Mouse (Mus musculus) CH12F3 (cell line): Measurements from ENCODE around the gene Ccl25.

ENCODE experiments used
- in situ Hi-C: fragments of 300-500 bp; cut with MboI; formaldehyde crosslinking; loops from 2 replicates; pipeline ENCODE4 v1.14.3; 2020; ENCODE audit warnings: low sequenced_read_pairs

Ccl25 gene

DNA sequence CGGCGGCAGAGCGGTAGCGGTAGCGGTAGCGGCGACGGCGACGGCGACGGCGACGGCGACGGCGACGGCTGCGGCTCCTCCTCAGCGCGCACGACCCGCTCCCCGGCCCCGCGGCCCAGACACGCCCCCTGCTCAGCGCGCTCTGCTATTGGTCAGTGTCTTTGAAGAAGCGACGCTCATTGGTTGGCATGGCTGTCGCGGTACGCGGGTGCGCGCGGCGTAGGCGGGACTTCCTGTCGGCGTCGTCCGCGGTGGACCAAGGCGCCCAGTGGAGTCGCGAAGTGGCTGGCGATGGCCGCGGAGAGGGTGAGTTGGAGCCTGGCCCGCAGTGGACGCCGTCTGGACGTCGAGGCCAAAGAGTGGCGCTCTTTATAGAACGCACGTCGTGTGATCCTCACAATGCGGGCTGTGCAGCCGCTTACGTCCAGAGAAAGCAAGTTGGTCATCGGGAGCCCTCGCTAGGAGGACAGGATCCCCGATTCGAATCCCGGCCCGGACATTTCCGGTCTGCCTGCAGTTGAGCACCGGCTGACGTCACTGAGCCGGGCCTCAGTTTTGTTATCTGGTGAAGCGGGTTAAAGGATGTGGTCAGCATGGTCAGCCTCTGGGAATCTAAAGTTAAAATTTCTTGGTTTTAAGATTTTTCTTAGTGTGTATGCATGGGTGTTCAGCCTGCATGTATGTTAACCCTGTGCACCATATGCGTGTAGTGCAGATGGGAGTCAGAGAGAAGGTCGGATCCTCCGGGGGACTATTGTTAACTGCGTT lies at the start of gene Ccl25, which contains the start of gene Elavl1:
Gene Ccl25 (plus strand): TSS at position 228 of the 768 bp plus-strand sequence.
Gene Elavl1 (minus strand): TSS at position 431 of the 768 bp plus-strand sequence.
- in situ Hi-C loops, result no loop called here

DNA sequence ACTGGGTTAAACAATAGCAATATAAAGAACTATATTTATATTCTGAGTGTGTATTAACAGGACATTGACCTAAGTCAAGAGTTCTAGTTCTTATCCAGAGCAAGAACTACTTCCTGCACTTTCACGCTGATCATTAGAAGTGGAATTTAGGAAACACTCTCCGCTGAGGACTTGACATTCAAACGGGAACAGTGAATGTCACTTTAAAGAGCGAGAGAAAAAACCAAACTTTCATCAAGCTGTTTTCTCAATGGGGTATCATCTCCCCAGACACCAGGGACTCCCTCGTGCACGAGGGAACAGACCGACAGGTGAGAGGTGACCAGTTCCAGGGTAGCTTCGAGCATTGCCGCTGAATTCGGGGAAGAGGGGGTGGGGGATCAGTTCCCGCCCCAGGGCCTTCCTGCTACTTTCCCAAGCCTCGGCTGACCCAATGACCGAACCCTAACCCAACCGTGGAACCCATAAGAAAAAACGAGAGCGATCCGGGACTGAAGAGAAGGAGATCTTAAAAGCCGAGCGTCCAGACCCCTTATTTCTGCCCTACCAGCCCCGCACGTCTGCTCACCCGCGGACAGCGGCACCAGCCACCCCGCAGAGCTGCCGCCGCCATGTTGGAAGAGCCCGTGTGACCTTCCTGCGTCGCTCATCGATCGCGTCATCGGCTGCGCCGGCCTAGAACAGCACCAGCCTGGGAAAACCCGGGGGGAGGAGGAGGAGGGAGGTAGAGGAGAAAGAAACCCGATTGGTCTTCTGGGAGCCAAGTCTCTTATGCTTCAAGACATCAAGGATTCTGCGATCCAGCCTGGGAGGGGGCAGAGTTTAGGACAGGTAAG lies 49.5 kb upstream of the Ccl25 start, which contains the start of gene Timm44:
Gene Timm44 (minus strand): TSS at position 639 of the 836 bp plus-strand sequence.
- in situ Hi-C loops, result no loop called here

DNA sequence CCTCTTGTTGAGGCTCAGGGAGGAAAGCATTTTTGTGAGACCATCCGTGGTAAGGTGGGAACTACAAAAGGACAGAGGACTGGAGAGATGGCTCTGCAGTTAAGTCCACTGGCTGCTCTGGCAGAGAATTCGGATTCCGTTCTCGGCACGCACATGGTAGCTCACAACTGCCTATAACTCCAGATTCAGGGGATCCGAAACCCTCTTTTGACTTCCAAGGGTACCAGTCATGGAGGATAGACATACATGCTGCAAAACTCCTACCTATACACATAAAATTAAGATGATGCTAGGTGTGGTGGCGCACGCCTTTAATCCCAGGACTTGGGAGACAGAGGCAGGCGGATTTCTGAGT lies 48.9 kb upstream of the Ccl25 start:
- in situ Hi-C loops, result no loop called here

DNA sequence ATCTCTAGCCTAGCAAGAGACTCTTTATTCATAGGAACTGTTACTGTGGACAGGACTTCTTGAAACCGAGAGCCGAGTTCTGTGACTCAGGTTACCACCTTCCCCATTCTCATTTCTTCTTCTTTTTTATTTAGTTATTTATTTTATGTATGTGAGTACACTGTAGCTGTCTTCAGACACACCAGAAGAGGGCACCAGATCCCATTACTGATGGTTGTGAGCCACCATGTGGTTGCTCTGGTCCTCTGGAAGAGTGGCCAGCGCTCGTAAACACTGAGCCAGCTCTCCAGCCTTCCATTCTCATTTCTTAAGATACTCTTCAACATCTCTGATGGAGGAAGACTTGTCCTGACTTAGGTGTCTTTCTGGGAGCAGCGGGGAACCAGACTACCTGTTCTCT lies 32.3 kb upstream of the Ccl25 start:
- in situ Hi-C loops, result no loop called here

DNA sequence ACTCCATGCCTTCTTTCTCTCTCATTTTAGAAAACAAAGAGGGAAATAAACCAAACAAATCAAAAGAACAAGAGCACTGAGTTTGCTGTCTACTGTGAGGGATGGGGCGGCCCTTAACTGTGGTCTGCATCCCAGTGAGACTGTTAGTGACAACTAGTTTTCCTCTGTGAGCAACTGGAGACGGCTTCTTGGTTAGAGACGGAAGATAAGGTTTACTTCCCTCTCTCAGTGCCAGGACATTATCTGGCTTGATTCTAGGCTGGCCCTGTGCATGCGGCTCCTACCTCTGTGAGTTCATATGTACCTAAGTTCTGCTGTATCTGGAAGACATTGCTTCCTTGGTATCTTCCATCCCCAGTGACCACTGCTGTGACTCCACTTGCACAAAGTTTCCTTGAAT lies 27.2 kb upstream of the Ccl25 start:
- in situ Hi-C loops, result no loop called here

DNA sequence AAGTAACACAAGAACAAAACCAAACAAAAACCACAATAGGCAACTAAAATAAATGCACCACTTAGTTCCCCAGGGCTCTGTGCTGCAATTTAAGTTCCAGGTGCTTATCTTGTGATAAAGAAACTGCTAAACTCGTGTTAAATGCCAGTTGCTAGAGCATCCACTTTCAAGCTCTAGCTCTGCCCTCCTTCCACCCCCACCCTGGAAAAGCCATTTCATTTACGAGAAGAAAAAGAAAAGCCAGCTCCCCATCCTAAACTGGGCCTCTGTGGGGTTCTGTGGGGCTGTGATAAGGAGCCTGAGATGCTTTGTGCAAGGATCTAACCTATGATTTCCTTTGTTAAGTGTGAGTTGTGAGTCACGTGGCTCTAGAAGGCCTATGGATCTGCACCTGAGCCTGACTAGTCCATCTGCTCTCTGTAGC lies 20.9 kb upstream of the Ccl25 start:
- in situ Hi-C loops, result no loop called here

DNA sequence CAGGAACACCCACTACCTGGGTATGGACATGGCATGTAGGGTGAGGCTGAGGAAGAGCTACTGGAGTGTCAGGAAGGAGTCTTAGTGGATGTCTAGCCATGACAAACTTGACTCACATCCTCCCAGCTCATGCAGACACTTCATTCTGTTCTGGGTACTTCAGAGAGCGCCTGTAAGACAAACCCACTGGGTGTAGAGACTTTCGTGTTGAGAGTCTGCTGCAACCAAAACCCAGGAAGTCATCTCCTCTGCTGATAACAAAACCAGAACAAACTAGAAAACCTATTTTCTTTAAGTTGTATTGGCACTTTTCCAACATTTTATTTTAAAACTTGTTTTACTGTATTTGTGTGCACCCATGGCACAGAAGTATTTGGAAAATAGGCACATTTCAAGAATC lies 19.2 kb upstream of the Ccl25 start:
- in situ Hi-C loops, result no loop called here

DNA sequence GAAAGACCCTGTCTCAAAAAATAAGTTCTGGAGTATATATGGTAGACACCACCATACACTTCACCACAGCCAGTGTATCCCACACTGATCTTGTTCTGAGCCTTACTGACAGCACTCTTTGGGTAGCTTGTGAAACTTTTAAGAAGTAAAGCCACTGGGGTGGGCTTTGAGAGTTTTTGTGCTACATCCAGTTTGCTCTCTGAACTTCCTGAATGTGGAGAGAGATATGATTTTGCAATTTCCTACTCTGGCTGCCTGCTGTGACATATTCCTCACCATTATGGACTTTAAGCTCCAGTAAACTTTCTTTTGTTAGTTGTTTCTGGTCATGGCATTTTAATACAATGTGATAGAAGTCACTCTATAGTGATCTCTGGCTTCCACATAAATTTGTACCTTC lies 12.9 kb upstream of the Ccl25 start:
- in situ Hi-C loops, result no loop called here

DNA sequence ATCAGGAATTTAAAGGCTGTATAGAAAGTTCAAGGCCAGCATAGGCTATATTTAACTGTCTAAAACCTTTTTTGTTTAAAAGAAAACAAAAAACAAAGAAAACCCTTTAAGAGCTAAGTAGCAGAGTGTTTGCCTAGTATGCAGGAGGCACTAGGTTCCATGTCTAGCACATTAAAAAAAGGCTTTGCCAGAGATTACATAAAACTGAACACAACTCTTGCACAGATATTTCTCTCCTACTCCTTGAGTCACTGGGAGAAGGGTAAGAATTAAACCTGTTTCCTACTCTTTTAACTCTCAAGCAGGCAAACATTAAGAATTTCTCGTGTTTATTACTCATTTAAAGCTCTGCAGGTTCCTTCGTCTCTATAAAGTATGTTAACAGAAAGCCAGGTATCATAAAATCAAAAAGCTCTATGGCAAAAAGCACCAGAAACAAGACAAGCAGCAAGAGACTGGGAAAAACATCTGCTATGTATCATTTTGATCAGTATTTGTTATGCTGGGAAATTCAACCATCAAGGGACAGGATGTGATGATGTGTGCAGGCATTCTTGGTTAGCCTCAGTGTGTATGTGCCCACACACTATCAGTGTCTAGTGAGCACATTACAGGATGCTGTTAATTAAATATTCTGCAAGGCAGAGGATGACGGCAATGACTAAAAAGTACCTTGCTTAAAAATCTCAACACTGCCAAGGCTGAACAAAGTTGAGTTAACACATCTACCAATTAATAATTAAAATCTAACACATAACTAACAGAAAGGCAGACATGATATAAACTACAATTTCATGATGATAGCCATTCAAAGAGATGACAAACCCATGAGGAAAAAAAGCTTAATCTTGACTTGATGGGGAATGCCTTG lies 11.5 kb upstream of the Ccl25 start:
- in situ Hi-C loops, result no loop called here

DNA sequence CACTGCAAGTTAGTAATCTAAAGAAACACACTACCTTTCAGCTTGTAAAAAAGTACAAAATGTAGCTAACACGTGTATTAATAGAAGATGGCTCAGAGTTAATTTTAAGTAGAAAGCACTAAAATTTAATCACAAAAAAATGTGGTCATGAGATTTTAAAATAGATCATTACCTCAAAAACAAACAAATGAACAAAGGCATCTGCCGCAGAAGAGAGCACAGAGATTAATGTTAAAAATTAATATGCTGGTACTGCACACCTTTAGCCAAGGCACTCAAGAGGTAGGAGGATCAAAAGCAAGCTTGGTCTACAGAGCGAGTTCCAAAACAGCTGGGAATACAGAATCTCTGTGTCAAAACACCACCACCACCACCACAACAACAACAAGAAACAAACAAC lies 10.2 kb upstream of the Ccl25 start:
- in situ Hi-C loops, result no loop called here

DNA sequence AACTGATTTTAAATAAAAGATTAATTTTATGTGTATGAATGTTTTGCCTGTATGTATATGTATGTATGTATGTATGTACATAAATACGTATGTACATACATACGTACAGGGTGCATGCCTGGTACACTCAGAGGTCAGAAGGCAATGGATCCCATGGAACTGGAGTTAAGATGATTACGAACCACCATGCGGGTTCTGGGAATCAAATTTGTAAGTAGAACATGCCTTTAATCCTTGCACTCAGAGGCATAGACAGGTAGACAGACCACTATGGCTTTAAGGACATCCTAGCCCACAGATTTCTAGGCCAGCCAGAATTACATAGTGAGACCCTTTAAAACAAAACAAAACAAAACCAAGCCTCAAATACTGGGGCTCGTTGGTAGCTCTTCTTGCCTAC lies 6.9 kb upstream of the Ccl25 start:
- in situ Hi-C loops, result no loop called here

DNA sequence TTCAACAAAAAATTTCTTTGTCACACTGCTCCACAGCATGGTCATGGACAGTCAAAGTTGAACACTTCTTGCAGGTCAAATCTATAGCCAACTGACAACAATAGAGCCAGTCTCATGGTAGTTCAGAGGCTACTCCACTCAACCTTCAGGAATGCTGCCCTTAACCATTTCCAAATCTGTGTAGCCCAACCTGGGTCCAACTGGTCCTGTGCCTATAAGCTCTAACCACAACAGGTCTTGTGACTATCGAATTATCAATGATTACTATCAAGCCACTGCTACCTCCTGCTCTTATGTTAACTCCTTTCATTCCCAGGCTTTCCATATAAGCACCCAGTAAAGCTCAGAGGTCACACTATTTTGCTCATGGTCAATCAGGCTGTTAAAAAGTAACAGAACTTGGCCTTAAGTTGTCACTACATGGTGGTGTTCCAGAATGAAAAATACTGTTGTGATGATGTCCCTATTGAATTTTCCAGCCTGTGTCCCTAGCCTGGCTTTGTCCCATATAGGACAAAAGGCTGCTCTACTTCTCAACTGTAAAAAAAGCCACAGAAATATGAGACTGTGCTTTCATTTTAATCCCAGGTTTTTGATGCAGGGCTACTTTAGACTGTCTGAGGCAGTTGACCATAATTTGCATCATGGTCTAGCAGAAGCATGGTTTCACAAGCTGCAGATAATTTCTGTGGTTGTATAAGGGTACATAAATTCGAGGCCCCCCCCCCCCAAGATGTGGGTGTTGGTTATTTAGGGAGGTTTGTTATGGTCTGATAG lies 6.0 kb upstream of the Ccl25 start:
- in situ Hi-C loops, result no loop called here

DNA sequence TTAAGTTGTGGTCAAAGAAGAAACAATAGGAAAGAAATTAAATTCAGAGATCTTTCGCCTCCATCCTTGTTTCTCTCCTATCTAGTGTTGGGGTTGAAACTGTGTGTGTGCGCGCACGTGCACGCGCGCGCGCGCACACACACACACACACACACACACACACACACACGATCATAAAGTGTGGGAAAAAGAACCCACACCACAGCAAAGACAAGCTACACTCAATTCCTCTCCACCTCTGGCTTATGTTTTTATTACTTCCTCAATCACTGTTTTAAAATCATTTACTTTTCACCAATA lies 5.5 kb upstream of the Ccl25 start:
- in situ Hi-C loops, result no loop called here

DNA sequence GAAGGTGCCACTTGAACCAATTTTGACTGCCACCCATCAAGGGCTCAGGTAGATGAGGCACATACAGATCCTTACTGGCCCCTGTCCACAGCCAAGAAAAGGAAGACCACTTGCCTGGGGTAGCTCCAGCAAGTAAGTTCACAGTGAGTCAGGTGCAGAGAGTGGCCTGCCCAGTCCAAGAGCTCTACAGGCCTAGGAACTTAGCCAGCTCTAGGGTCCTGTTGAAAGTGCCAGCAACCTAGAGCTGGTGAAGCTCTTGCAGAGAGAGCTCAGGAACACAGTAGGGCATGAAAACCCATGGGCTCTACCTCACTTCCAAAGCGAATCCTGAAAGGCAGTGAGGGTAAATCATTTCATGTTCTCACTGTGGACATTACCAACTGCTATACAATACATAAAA lies 4.6 kb upstream of the Ccl25 start:
- in situ Hi-C loops, result no loop called here

DNA sequence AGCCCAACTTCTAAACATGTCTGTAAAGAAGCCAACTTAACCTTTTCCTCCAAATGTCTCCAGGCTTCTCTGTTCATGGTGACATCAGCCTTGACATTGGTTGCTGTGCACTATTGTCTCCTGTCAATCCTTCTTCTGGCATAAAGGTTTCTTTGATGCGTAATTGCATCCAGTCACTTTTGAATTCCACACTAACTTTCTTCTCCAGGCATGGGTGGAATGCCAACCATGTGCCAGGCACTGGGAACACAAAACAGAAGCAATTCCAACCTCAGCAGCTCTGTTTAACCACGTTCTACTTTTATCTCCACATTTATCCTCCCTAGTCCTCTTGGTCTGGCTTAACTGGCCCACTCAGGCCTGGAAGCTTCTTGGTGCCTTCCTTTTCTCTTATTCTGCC lies 4.0 kb upstream of the Ccl25 start:
- in situ Hi-C loops, result no loop called here

DNA sequence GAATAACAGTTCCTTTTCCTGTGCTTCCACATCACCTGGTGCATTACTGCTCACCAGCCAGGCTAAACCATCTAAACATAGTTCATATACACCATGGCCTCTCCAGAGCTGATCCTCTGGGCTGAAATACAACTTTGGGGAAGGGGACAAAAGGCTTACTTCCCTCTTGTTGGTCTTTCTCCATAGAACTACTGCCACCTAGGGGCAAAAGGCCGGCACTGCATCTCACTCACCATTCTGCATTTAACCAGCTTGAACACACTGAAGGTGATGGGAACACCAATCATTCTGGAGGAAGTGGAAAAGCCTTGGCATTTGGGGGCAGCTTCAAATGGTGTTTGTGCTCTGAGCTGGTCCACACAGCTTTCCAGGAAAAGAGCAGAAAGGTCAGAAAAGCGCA lies 2.5 kb upstream of the Ccl25 start:
- in situ Hi-C loops, result no loop called here

DNA sequence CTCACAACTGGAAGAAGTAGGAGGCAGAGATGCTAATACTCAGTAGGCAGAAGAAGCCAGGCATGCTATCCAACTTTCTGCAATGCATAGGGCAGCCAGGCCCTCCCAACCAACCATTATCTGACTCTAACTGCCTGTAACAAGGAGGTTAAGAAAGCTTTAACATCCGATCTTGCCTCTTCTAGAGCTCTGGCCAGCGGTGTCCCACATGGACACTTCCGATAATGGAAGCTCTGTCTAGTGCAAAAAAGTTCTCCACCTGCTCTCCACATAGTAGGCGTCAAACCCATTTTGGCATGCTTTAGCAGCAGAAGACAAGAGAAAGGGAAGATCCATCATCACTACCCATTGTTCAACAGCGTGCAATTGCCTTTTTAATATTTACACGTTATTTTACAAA lies 1.1 kb upstream of the Ccl25 start:
- in situ Hi-C loops, result no loop called here

DNA sequence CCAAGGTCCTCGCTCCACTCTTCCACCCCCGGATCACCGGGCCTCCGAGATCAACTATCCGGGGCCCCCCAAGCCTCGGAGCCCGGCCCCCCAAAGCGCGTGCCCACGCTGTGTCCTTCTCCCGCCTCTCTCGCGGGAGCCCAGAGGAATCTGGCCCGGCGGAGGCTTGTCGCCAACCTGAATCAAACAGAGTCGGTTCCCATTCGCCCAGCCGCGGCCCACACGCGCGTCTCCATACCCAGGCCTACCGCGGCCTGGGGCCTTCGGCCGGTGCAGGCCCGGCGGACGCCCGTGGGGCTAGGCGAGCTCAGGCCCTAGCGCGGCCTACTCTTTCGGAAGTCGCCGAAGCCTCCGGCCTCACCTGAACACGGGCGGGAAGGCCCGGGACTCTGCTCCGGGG lies 485 bp upstream of the Ccl25 start:
- in situ Hi-C loops, result no loop called here

DNA sequence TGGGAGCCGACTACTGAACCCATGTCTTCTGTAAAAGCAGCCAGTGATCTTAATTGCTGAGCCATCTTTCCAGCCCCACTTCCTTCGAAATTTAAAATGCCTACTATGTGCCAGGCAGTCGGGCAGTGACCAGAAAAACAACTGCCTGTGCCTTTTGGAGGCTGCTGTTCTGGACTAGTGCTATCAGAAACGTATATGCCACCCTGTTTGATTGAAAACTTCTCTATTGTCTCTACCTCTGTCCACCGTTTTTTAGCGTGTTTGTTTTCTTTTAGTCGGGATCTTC lies 684 bp downstream of the Ccl25 start:
- in situ Hi-C loops, result no loop called here

DNA sequence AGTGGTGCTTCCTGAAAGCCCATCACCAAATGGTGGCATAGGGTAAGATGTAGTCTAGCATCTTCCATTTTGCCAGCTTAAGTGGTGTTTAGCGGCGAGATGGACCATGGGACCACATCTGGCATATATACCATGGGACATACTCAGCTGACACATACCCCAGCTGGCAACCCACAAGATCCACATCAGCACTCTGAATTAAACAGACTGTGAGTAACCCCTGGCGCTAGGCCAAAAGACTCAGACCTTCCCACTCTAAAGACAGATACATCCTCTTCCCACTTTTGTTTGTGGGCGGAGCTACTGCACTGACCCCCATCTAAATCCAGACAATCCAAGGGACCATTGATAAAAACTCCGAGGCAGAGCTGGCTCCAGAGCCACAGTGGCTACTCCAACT lies 4.0 kb downstream of the Ccl25 start:
- in situ Hi-C loops, result no loop called here

DNA sequence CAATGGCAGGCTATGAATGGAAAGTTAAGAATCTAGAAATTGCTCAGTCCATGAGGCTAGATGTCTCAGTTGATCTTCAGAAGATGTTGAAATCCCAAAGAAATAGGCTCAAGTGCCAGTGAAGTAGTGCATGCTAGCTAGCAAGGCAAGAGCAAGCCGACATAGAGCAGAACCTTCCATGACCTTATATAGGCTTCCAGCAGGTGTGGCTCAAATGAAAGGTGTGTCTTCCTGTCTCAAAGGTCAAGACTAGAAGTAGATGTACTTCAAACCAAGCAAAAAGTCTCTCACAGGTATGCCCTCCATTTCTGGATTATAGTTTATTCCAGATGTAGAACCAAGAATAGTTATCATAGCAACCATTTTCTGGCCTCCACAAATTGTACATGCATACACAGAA lies 9.0 kb downstream of the Ccl25 start:
- in situ Hi-C loops, result no loop called here
